Mouse (Mus musculus) inflammation-experienced regulatory T-cells, adult 6 months (primary cell): ENCODE data around the gene Mpg. TPM values are rescaled to one million over a fixed set of nuclear protein-coding genes. Genes with fewer than 3 reads are reported as not detected.

Source experiments
- ATAC-seq: one replicate; pipeline ENCODE4 v1.8.0; 2017
- polyA plus RNA-seq, 3 experiments: library from polyadenylated mRNA; unstranded; fragments of 100-300 nt; shearing (Covaris generic); gene quantifications; one replicate each; pipeline ENCODE4 v1.2.1; 2017

The Mpg gene
- polyA plus RNA-seq, 3 experiments from 2014 or later: 26.3 to 35.5 (median 32.8) TPM

- ATAC-seq: no peak
These were observed 24.2 kb upstream of the Mpg start for GRCm38 (mm10) chr11:32201922-32202685.

DNA sequence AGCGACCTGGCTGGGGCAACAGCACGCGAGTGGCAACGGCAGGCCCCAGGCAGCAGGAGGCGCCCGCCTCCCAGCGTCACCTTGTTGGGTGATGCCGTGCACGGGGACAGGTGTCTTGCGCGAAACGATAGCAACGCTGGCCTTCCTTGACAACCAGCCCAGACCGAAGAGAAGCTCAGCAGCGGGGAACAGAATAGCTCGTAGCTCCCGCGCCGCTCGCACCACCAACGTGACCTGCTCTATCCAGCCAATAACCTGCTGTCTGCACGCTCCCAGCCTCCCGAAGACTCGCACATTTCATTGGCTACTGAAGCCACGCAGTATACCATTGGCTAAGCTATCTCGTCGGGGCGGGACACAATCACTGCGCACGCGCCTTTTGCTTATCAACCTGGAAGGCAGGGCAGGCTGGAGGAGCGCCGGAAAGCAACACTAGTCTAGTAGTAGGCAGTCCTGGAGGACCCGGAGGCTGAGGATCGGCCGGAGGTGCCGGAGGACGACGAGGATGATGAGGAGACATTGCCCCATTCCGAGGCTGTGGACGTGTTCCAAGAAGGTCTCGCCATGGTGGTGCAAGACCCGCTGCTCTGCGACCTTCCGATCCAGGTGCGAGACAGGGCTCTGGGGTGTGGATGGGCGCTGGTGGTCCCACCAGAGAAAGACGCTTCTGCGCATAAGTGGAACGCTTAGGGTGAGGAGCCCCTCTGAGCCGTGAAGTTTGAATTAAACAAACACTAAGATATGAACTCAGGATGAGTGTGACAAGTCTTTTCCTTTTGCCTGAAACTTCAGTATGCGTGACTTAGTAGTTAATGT lies 21.0 kb upstream of the Mpg start, which contains the start of gene Snrnp25:
Gene Snrnp25, plus strand, starts transcription at position 358 of the 816 bp plus-strand sequence.
- ATAC-seq: peak; percentile 99

DNA sequence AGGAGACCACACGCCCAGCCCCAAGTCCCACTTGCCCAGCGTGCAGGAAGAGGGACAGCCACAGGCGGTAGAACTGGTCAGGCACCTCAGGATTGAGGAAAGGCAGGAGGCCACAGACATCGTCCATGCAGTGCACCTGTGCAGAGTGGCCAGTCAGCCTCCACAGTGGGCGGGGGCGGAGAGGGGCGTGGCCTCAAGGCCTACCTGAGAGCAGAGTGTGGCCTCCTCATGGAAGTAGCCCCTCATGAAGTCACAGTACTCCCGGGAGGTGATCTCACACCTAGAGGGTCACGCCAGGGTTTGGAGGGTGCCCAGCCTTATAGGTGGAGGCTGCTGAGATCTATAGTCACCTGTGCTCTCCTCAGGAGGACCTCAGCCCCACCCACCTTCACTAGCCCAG lies 15.7 kb upstream of the Mpg start:
- no peak for ATAC-seq

- no peak for ATAC-seq
These were observed 10.7 kb upstream of the Mpg start for GRCm38 (mm10) chr11:32215372-32216162.

- ATAC-seq: peak; percentile 84
These were observed 9.5 kb upstream of the Mpg start for GRCm38 (mm10) chr11:32216851-32217250.

DNA sequence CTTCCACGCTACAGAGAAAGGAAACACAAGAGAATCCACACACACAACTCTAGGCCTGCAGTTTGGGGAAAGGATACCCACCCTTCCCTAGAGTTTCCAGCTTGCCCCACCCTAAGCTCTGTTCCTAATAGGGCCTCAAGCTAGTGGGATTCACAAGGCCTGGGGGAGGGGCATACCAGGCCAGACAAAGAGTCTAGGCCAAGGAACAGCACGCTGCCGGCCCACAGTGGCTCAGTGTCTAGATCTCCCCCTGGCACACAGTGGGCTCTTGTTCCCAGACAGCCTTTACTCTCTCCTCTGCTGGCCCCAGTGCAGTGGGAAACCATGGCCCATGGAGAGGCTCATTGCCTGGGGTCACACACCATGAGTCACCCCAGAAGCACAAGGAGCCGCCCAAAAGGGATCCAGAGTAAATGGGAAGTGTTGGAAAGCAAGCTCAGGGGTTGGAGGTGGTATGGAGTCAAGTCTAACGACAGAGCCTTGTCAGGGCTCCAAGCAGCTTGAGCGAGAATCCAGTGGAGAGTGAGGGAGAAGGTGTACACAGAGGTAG lies 7.7 kb upstream of the Mpg start:
- ATAC-seq: no peak

DNA sequence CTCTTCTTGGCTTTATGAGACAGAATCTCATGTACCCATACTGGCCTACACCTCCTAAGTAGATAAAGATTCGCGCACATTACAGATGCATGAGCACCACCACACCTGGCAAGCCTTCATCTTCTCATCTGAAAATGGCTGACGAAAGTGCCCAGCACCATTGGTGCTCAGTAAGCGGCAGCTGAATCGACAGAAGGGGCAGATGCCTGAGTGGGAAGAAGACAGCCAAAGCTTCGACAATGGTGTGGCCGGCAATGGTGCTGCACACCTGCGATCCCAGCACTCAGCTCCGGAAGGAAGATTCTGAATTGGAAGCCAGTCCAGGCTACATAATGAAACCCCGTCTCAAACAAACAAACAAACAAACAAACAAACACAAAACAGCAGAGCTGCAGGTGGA lies 7.0 kb upstream of the Mpg start:
- no peak for ATAC-seq

DNA sequence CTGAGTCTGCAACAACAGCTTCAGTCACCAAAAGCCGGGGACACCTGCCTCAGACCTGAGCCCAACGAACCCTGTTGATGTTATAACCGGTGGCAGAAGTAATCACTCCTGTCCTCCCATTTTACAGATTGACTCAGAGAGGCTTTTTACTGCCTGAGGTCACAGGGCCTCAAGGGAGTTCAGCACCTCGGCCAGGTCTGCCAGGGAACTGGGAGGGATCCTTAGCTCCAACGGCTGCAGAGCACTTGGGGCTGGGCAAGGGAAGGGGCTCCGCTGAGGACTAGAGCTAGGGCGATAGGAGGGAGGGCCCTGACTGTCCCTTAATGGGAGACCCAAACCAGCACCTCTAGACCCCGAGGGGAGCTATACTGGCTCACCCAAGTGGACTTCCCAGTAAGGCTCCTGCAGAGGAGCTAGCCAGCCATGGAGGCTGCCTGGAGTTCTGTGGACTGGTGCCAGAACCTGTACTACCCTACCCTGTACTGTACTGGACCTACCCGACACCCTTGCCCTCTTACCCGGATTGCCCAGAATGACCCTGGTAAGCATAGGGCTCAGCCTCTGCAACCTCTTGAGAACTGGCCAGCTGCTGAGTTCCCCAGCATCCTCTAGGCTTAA lies 5.6 kb upstream of the Mpg start:
- ATAC-seq: no peak

GRCm38 (mm10) chr11:32221225-32221950 lies 4.9 kb upstream of the Mpg start:
- no peak for ATAC-seq

- no peak for ATAC-seq
These were observed 4.3 kb upstream of the Mpg start, which contains the start of gene Rhbdf1 for GRCm38 (mm10) chr11:32221951-32222409. Rhbdf1 (minus strand) TSS chr11:32222300.

DNA sequence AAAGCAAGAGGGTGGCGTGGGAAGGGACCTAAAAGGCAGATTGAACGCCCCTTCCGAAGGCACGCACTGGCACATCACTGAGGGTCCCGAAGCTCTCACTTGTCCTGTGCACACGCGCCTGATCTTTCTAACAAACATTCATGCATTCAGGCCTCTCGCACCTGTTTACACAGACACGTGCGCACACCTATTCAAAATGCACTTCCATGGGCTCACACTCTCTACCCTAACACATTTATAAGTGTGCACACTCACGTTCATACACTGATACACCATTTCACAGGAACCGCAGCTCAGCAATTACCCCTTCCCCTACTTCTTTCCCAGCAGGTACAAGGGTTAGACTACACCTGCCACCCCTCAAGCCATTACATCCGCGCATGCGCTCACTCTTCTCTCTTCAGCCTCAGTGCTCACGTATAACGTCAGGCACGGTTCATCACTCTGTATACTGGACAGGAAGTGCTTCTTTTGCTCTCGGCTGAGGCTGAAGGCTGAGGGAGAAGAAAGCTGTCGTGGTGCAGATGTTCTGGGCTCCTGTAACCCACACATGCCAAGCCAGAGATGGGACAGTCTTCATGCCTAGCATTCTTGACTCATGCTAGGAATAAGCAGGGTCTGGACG lies 3.6 kb upstream of the Mpg start:
- ATAC-seq: peak; percentile 20

GRCm38 (mm10) chr11:32223297-32223967 lies 2.9 kb upstream of the Mpg start:
- no peak for ATAC-seq

DNA sequence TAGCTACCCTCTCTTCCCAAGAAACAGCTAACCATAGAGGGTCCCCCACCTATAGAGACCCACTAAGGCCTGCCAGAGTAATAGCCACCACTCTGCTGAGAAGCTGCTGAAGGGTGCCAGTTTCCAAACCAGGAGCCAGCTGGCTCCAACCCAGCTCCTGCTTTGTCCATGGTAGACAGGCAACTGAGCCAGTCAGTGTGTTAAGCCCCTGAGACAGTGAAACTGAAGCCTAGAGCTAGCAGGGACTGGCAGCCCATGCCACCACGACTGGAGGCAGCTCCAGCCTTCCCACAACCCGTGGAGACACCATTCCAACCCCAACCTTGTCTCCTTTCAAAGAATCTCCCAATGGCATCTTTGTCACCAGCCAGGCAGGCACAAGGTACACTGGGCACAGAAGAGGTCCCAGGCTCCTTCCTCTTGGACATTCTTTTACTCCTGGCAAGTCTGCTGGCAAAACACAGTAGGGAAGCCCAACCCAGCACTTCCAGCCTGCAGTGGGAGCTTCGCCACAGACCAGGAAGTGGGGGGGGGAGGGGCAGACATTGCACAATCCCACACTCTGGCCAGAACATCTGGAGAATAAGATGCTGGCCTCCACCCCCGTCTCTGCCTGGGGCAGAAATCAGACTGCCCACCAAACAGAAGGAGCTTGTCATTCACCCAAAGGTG lies 1.7 kb upstream of the Mpg start:
- no peak for ATAC-seq

DNA sequence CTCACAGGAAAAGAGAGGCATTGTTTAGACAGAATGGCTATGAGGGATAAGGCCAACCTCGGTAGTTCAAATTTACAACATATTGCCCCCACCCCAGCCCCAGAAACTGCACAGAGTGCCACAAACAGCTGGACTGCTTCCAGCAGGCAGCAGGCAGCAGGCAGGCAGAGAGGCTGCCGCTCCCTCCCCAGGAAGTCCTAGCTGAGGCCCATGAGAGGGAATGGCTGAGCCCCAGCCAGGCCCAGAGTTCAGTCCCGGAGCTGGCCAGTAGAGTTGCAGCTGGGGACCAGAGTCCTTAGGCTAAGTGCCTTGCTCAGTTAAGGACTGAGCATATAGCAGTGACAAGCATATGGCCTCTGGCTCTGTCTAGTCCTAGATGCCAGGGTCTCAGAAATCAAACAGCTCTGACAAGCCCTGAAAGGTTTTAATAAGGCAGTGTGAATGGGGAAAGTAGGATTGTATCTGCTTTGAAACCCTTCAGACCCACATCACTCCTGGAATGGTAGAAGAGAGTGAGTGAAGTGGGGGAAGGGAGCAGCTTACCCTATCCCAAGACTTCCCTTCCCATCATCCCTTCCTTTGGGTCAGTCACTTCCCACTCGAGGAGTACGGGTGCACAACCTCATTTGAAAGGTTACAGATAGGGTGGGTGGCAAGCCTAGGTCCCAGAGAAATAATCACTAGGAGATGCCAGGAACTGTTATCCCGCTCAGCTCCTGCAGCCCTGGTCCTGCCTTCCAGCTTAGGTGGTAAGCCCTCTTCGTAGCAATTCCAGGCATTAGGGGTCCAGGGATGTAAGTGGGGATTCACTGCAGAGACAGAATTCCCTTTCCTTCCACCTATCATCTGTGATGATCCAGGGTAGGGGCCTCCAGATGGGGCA lies 842 bp upstream of the Mpg start:
- no peak for ATAC-seq

GRCm38 (mm10) chr11:32227041-32227440 lies 736 bp downstream of the Mpg start:
- ATAC-seq: no peak

- no peak for ATAC-seq
These were observed 1.2 kb downstream of the Mpg start for GRCm38 (mm10) chr11:32227555-32227954.

DNA sequence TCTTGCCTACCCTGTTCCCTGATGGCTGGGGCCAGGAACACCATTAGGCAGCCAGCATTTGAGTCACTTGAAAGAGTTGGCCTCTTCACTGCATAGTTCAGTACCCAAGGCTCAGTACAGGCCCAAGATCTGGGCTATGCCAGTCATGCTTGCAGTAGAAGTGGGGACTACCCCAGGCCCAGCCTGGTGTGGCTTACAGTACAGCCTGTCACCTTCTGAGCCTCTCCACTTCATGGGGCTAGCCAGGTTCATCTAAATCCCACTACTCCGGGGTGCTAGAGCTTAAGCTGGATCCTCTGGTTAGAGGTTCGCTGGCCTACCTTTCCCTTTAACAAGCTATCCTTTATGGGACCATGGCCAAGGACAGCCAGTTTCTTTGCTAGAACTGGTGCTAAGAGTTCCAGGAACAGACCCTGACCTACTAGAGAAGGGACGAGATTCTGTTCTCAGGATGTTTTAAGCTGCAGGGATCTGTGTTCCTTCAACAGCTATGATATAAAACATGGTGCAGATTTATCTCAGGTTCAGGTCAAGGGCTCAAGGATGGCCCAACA lies 2.1 kb downstream of the Mpg start:
- ATAC-seq: no peak

DNA sequence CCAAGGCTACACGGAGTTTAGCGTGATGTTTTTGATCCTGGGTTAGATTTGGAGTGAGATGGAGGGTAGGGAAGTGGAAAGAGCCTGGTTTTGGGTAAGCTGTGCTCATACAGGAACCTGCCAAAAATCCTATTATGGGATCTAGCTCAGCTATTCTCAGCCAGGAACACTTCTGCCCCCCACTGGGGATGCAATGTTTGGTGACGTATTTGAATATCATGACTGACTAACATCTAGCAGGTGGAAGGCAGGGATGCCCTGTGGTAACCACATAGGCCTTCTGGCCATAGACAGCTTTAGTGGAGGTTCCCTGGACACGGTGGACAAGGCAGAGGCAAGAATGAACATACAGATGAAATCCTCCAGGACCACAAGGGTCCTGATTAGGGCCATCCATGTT lies 3.9 kb downstream of the Mpg start:
- ATAC-seq: no peak
